Mouse (Mus musculus): ENCODE results near the gene Cox10. TPM values are rescaled to one million over a fixed set of nuclear protein-coding genes. Genes with fewer than 3 reads are reported as not detected.
A peak's percentile ranks its signal among the peaks of the same experiment; 100 is the strongest.

Cox10 gene
- polyA plus RNA-seq, 1 experiment from 2014 or later = 13.1 TPM

DNA sequence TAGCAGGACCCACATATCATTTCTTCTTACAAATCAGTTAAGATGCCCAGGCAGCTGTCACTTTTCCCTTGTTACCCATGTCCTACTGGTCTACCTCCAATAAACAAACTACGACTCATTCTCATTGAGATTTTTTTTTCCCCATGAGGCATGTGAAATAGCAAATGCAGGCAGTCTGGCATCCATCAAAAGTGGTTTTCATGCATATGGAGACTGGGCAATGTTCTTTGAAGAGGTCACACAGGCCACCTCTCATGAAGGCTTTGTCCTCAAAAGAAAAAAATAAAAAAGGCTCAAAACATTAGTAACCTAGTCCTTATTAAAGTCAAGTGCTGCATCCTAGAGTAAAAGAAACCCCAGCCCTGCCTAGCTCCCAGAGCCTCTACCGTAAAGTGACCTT is 78.2 kb downstream of the Cox10 start:
- Histone ChIP-seq H3K27me3 (replicated peaks; ENCODE audit: insufficient read depth, low read length) (no peaks in the 10 kb centered on the region), H3K4me1 (ENCODE audit: insufficient read depth, low read depth, low read length) (no peaks in the 10 kb centered on the region), H3K4me3 (ENCODE audit: low read depth, low read length) (no peak overlapping the region), H3K9me3 (ENCODE audit: low read length) (no peaks in the 10 kb centered on the region), H3K27ac (ENCODE audit: low read length) (no peak overlapping the region), H3K36me3 (ENCODE audit: insufficient read depth, low read length) (no peaks in the 10 kb centered on the region), H3K9ac (replicated peaks; ENCODE audit: low read depth) (no peak overlapping the region), H3K4me2 (replicated peaks; ENCODE audit: low read depth, low read length) (no peak overlapping the region)
- DNase-seq (ENCODE audit: low spot score) (no peak), ATAC-seq (no peak)
- 60% methylated on average over 2 of the region's 2 CpGs for WGBS
- no peak for TF ChIP-seq CTCF (IDR thresholded peaks at IDR 0.05)
- no peak for TF ChIP-seq EP300 (IDR thresholded peaks at IDR 0.05)

DNA sequence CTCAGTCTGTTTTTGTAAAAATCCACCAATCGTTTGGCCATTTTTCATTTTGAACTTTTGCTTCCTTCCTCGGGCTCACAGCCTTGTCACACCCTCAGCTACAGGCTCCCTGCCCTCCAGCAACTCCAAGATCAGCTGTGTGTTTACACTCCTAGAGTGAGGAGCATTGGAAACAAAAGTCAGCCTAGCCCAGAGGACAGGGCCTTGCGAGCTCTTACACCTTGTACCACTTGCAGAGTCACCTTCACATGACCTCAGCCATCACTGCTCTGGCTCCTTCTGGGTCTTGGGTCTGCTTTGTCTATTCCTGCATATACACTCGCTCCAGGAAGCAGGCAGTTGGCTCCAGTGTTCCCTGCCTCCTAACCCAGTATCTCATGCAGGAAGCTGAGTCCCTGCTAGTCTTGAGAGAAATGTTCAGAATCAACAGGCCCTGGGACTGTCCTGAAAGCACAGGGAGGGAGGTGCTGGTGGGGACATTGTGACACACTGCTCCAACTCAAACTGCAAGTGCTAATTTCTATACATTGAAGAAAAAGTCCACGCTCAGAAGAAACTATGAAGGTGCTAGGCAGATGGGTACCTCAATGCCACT is 79.0 kb downstream of the Cox10 start:
- ATAC-seq (peak; percentile 40; the same call in 1 of the 2 replicates), DNase-seq (ENCODE audit: low spot score) (no peak)
- Histone ChIP-seq H3K36me3 (ENCODE audit: insufficient read depth, low read length) (no peaks in the 10 kb centered on the region), H3K27ac (ENCODE audit: low read length) (no peak overlapping the region), H3K4me2 (replicated peaks; ENCODE audit: low read depth, low read length) (no peak overlapping the region), H3K4me3 (ENCODE audit: low read depth, low read length) (no peak overlapping the region), H3K27me3 (replicated peaks; ENCODE audit: insufficient read depth, low read length) (no peaks in the 10 kb centered on the region), H3K9me3 (ENCODE audit: low read length) (no peaks in the 10 kb centered on the region), H3K4me1 (ENCODE audit: insufficient read depth, low read depth, low read length) (no peaks in the 10 kb centered on the region), H3K9ac (replicated peaks; ENCODE audit: low read depth) (no peak overlapping the region)
- TF ChIP-seq CTCF (IDR thresholded peaks at IDR 0.05) = no peak
- TF ChIP-seq EP300 (IDR thresholded peaks at IDR 0.05) = no peak
- WGBS = 38% methylated on average over 5 of the region's 5 CpGs

DNA sequence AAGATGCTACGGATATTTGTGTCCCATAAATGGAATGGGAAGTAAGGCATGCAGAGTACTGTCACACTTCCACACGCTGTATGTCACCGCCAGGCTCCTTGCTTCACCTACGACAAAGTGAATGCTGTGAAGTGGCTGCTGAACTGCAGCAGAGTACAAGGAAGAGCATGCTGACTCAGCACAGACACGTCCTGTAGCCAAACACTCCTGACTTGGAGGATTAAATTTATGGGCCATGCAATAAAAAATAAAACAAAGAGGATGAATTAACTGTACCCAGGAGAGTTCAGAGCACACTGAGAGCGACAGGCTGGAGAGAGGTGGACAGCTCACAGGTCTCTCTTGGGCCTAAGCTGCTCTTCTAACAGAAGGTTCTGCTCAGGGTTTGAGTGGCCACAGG is 79.8 kb downstream of the Cox10 start:
- no peak for TF ChIP-seq EP300 (IDR thresholded peaks at IDR 0.05)
- TF ChIP-seq CTCF (IDR thresholded peaks at IDR 0.05) = no peak
- Histone ChIP-seq H3K9ac (replicated peaks; ENCODE audit: low read depth) (no peak overlapping the region), H3K4me3 (ENCODE audit: low read depth, low read length) (no peak overlapping the region), H3K4me2 (replicated peaks; ENCODE audit: low read depth, low read length) (no peak overlapping the region), H3K27ac (ENCODE audit: low read length) (no peak overlapping the region), H3K9me3 (ENCODE audit: low read length) (no peaks in the 10 kb centered on the region), H3K4me1 (ENCODE audit: insufficient read depth, low read depth, low read length) (no peaks in the 10 kb centered on the region), H3K36me3 (ENCODE audit: insufficient read depth, low read length) (no peaks in the 10 kb centered on the region), H3K27me3 (replicated peaks; ENCODE audit: insufficient read depth, low read length) (no peaks in the 10 kb centered on the region)
- DNase-seq (ENCODE audit: low spot score) = no peak
- ATAC-seq = no peak
- WGBS = 73% methylated on average over 6 of the region's 6 CpGs

DNA sequence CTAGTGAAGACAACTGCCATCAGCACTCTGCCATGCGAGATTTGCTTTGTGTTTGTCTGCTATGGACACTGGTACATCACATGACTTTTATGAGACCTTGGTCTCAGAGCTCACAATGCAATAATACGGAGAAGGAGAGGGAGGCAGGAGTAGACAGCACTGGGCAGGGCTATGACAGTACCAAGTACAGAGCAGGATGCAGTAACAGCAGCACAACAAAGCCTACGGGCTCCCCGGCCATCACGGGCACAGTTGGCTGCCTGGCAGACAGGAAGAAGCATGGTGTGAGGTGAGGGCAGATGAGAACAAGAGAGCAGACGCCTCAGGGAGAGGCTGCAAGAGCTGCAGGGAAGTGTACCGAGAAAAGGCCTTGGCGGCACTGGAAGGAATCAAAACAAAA is 87.3 kb downstream of the Cox10 start:
- TF ChIP-seq CTCF (IDR thresholded peaks at IDR 0.05) = no peak
- TF ChIP-seq EP300 (IDR thresholded peaks at IDR 0.05) = no peak
- no peak overlapping the region for H3K27ac ChIP-seq (ENCODE audit: low read length)
- no peak overlapping the region for H3K4me2 ChIP-seq (replicated peaks; ENCODE audit: low read depth, low read length)
- H3K4me1 ChIP-seq (ENCODE audit: insufficient read depth, low read depth, low read length) = no peaks in the 10 kb centered on the region; the same call in 1 of the 2 replicates
- DNase-seq (ENCODE audit: low spot score) = no peak
- H3K27me3 ChIP-seq (replicated peaks; ENCODE audit: insufficient read depth, low read length) = no peaks in the 10 kb centered on the region
- no peaks in the 10 kb centered on the region for H3K9me3 ChIP-seq (ENCODE audit: low read length)
- H3K4me3 ChIP-seq (ENCODE audit: low read depth, low read length) = no peak overlapping the region
- no peaks in the 10 kb centered on the region for H3K36me3 ChIP-seq (ENCODE audit: insufficient read depth, low read length)
- WGBS = 66% methylated on average over 8 of the region's 8 CpGs
- H3K9ac ChIP-seq (replicated peaks; ENCODE audit: low read depth) = no peak overlapping the region
- ATAC-seq = no peak

DNA sequence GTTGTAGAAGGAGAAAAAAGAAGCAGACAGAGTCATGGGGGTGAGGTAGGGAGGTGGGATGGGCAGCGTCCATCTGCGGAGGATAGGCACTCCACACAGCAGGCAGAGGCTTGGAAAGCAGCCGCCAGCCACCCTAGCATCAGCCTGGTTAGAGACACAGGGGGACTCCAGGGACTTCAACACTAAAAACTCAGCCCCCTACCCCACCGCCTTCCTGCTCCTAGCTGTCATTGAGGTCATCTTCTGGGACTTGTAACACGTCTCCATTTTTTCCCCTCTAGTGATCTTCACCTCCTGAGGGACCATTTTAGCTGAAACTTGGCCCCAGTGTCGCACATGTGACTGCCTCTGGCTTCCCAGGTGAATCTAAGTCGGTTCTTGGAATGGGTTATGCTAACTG is 88.5 kb downstream of the Cox10 start:
- Histone ChIP-seq H3K9me3 (ENCODE audit: low read length) (no peaks in the 10 kb centered on the region), H3K27ac (ENCODE audit: low read length) (no peak overlapping the region), H3K36me3 (ENCODE audit: insufficient read depth, low read length) (no peaks in the 10 kb centered on the region), H3K4me3 (ENCODE audit: low read depth, low read length) (no peak overlapping the region), H3K9ac (replicated peaks; ENCODE audit: low read depth) (no peak overlapping the region), H3K4me1 (ENCODE audit: insufficient read depth, low read depth, low read length) (peaks cover 2% of the 10 kb centered on the region; the same call in 1 of the 2 replicates), H3K4me2 (replicated peaks; ENCODE audit: low read depth, low read length) (no peak overlapping the region), H3K27me3 (replicated peaks; ENCODE audit: insufficient read depth, low read length) (no peaks in the 10 kb centered on the region)
- ATAC-seq (no peak), DNase-seq (ENCODE audit: low spot score) (no peak)
- WGBS = 93% methylated on average over 7 of the region's 7 CpGs
- TF ChIP-seq CTCF (IDR thresholded peaks at IDR 0.05) (no peak), EP300 (IDR thresholded peaks at IDR 0.05) (no peak)

DNA sequence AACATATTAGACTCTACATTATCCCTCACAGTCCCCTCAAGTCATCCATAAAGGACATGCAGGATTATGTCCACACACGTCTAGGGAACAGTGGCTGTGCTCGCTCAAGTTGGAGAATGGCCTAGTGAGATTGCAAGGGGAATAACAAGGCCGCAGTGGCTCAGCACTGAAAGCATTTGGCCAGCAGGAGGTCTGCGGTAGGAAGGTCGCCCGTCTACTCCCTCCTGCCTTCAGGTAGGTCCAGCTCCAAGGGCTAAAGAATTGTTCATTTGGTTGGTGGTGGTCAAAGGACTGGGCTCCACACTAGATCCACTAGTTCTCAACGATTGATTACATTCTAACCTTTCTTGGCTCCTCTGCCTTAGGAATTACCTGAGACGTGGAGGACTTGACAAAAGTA is 89.0 kb downstream of the Cox10 start:
- no peak overlapping the region for H3K9ac ChIP-seq (replicated peaks; ENCODE audit: low read depth)
- no peak overlapping the region for H3K4me2 ChIP-seq (replicated peaks; ENCODE audit: low read depth, low read length)
- WGBS = 88% methylated on average over 8 of the region's 8 CpGs
- H3K36me3 ChIP-seq (ENCODE audit: insufficient read depth, low read length) = no peaks in the 10 kb centered on the region
- ATAC-seq (no peak), DNase-seq (ENCODE audit: low spot score) (no peak)
- no peaks in the 10 kb centered on the region for H3K9me3 ChIP-seq (ENCODE audit: low read length)
- H3K27me3 ChIP-seq (replicated peaks; ENCODE audit: insufficient read depth, low read length) = no peaks in the 10 kb centered on the region
- no peak overlapping the region for H3K4me3 ChIP-seq (ENCODE audit: low read depth, low read length)
- no peak for TF ChIP-seq CTCF (IDR thresholded peaks at IDR 0.05)
- TF ChIP-seq EP300 (IDR thresholded peaks at IDR 0.05) = no peak
- no peak overlapping the region for H3K27ac ChIP-seq (ENCODE audit: low read length)
- peaks cover 6% of the 10 kb centered on the region; the same call in 1 of the 2 replicates for H3K4me1 ChIP-seq (ENCODE audit: insufficient read depth, low read depth, low read length)
